Mouse (Mus musculus) hindbrain, embryonic 16.5 days (tissue): ENCODE data around the gene Tff2. TPM values are rescaled to one million over a fixed set of nuclear protein-coding genes. Genes with fewer than 3 reads are reported as not detected.

Source experiments
- ATAC-seq: fragments of 200-750 bp; cut with Nextera tagmentation; 2 replicates; pipeline ENCODE4 v1.8.0; 2017; ENCODE audit warnings: moderate TSS enrichment, moderate library complexity
- H3K27ac ChIP-seq: fragments of 300-500 bp; sonication (generic); 2 replicates; pipeline ENCODE4 v1.5.1; 2014; ENCODE audit warnings: low read depth, mild to moderate bottlenecking, control low read depth, low read length, moderate library complexity
- H3K27me3 ChIP-seq: fragments of 300-500 bp; sonication (generic); replicated peaks from 2 replicates; pipeline ENCODE4 v1.6.1; 2014; ENCODE audit warnings: low read length; ENCODE audit not compliant: control insufficient read depth, insufficient read depth
- H3K36me3 ChIP-seq: fragments of 300-500 bp; sonication (generic); 2 replicates; pipeline ENCODE4 v1.6.1; 2014; ENCODE audit warnings: mild to moderate bottlenecking, low read length, moderate library complexity, mixed read lengths; ENCODE audit not compliant: control insufficient read depth, insufficient read depth
- H3K4me1 ChIP-seq: fragments of 300-500 bp; sonication (generic); 2 replicates; pipeline ENCODE4 v1.6.1; 2014; ENCODE audit warnings: low read depth, low read length; ENCODE audit not compliant: control insufficient read depth, insufficient read depth
- H3K4me2 ChIP-seq: fragments of 300-500 bp; sonication (generic); 2 replicates; pipeline ENCODE4 v1.6.1; 2014; ENCODE audit warnings: mild to moderate bottlenecking, low read length, control low read depth, moderate library complexity
- H3K4me3 ChIP-seq: fragments of 300-500 bp; sonication (generic); 2 replicates; pipeline ENCODE4 v1.5.1; 2014; ENCODE audit warnings: mild to moderate bottlenecking, low read length, control low read depth, moderate library complexity
- H3K9ac ChIP-seq: fragments of 300-500 bp; sonication (generic); 2 replicates; pipeline ENCODE4 v1.6.1; 2014; ENCODE audit warnings: low read depth, mild to moderate bottlenecking, control low read depth, low read length, moderate library complexity
- H3K9me3 ChIP-seq: fragments of 300-500 bp; sonication (generic); 2 replicates; pipeline ENCODE4 v1.6.1; 2014; ENCODE audit warnings: mild to moderate bottlenecking, low read length, moderate library complexity; ENCODE audit not compliant: control insufficient read depth
- WGBS: fragments of 180-500 bp; shearing (Covaris S2); extraction: QIAGEN DNeasy Blood & Tissue Kit; methylation state at CpG from one replicate; pipeline ENCODE4 v1.1.7; 2014; 5-methylcytosine and 5-hydroxymethylcytosine counted together
- polyA plus RNA-seq: library from polyadenylated mRNA; unstranded; fragments of >200 nt; fragmentation: Nextera tagmentation; extraction: Ambion mirVana; gene quantifications from 2 replicates; pipeline ENCODE4 v1.2.1, GENCODE M21; 2015

The Tff2 gene
- polyA plus RNA-seq, 1 experiment from 2014 or later = not detected

- Histone ChIP-seq H3K4me1 (no peaks in the 10 kb centered on the region), H3K27me3 (no peaks in the 10 kb centered on the region), H3K36me3 (no peaks in the 10 kb centered on the region), H3K4me3 (no peak overlapping the region), H3K4me2 (no peak overlapping the region), H3K27ac (no peak overlapping the region), H3K9ac (no peak overlapping the region), H3K9me3 (no peaks in the 10 kb centered on the region)
- WGBS = 92% methylated on average over 4 of the region's 4 CpGs
- ATAC-seq = no peak
Observed at GRCm38 (mm10) chr17:31176321-31176720, 32.2 kb upstream of the Tff2 start.

GRCm38 (mm10) chr17:31169796-31170195 lies 25.7 kb upstream of the Tff2 start:
- no peaks in the 10 kb centered on the region for H3K27me3 ChIP-seq
- no peaks in the 10 kb centered on the region for H3K9me3 ChIP-seq
- no peak overlapping the region for H3K9ac ChIP-seq
- H3K4me1 ChIP-seq = no peaks in the 10 kb centered on the region
- no peak overlapping the region for H3K27ac ChIP-seq
- no peak overlapping the region for H3K4me2 ChIP-seq
- 91% methylated on average over 5 of the region's 5 CpGs for WGBS
- H3K36me3 ChIP-seq = no peaks in the 10 kb centered on the region
- no peak for ATAC-seq
- H3K4me3 ChIP-seq = no peak overlapping the region

GRCm38 (mm10) chr17:31165127-31165526 lies 21.0 kb upstream of the Tff2 start, which contains the start of gene Tff1:
TSS of gene Tff1 (minus strand) at chr17:31165277.
- Histone ChIP-seq H3K4me1 (no peaks in the 10 kb centered on the region), H3K27ac (no peak within 1 kb of the TSS), H3K9me3 (no peaks in the 10 kb centered on the region), H3K9ac (no peak within 1 kb of the TSS), H3K4me2 (no peak within 1 kb of the TSS), H3K36me3 (no peaks in the 10 kb centered on the region), H3K4me3 (no peak within 1 kb of the TSS), H3K27me3 (no peaks in the 10 kb centered on the region)
- 84% methylated on average over 6 of the region's 6 CpGs for WGBS
- no peak for ATAC-seq

- Histone ChIP-seq H3K4me1 (no peaks in the 10 kb centered on the region), H3K36me3 (no peaks in the 10 kb centered on the region), H3K4me2 (no peak overlapping the region), H3K9me3 (no peaks in the 10 kb centered on the region), H3K27me3 (no peaks in the 10 kb centered on the region), H3K9ac (no peak overlapping the region), H3K27ac (no peak overlapping the region), H3K4me3 (no peak overlapping the region)
- ATAC-seq = no peak
- WGBS = 89% methylated on average over 2 of the region's 2 CpGs
Observed at GRCm38 (mm10) chr17:31163821-31164220, 19.7 kb upstream of the Tff2 start.

GRCm38 (mm10) chr17:31162607-31163006 lies 18.5 kb upstream of the Tff2 start:
- no peak for ATAC-seq
- Histone ChIP-seq H3K9me3 (no peaks in the 10 kb centered on the region), H3K36me3 (no peaks in the 10 kb centered on the region), H3K4me3 (no peak overlapping the region), H3K4me1 (no peaks in the 10 kb centered on the region), H3K27me3 (no peaks in the 10 kb centered on the region), H3K27ac (no peak overlapping the region), H3K4me2 (no peak overlapping the region), H3K9ac (no peak overlapping the region)
- 86% methylated on average over 12 of the region's 12 CpGs for WGBS

GRCm38 (mm10) chr17:31160291-31160690 lies 16.2 kb upstream of the Tff2 start:
- H3K36me3 ChIP-seq = no peaks in the 10 kb centered on the region
- H3K27ac ChIP-seq = no peak overlapping the region
- no peak overlapping the region for H3K4me3 ChIP-seq
- H3K4me2 ChIP-seq = no peak overlapping the region
- no peaks in the 10 kb centered on the region for H3K4me1 ChIP-seq
- H3K9me3 ChIP-seq = no peaks in the 10 kb centered on the region
- H3K9ac ChIP-seq = no peak overlapping the region
- 65% methylated on average over 4 of the region's 4 CpGs for WGBS
- no peaks in the 10 kb centered on the region for H3K27me3 ChIP-seq
- ATAC-seq = no peak

GRCm38 (mm10) chr17:31157921-31158320 lies 13.8 kb upstream of the Tff2 start:
- 81% methylated on average over 6 of the region's 6 CpGs for WGBS
- no peaks in the 10 kb centered on the region for H3K36me3 ChIP-seq
- ATAC-seq = no peak
- no peak overlapping the region for H3K4me3 ChIP-seq
- no peak overlapping the region for H3K27ac ChIP-seq
- H3K4me2 ChIP-seq = no peak overlapping the region
- no peaks in the 10 kb centered on the region for H3K4me1 ChIP-seq
- H3K27me3 ChIP-seq = no peaks in the 10 kb centered on the region
- no peak overlapping the region for H3K9ac ChIP-seq
- no peaks in the 10 kb centered on the region for H3K9me3 ChIP-seq

- no peaks in the 10 kb centered on the region for H3K4me1 ChIP-seq
- H3K27ac ChIP-seq = no peak overlapping the region
- H3K9me3 ChIP-seq = no peaks in the 10 kb centered on the region; the same call in 1 of the 2 replicates
- ATAC-seq = no peak
- H3K36me3 ChIP-seq = no peaks in the 10 kb centered on the region
- no peak overlapping the region for H3K4me3 ChIP-seq
- H3K4me2 ChIP-seq = no peak overlapping the region
- no peak overlapping the region for H3K9ac ChIP-seq
- no peaks in the 10 kb centered on the region for H3K27me3 ChIP-seq
- 79% methylated on average over 8 of the region's 8 CpGs for WGBS
Observed at GRCm38 (mm10) chr17:31153785-31154184, 9.7 kb upstream of the Tff2 start.

- no peak for ATAC-seq
- WGBS = 86% methylated on average over 9 of the region's 9 CpGs
- Histone ChIP-seq H3K4me3 (no peak overlapping the region), H3K9ac (no peak overlapping the region), H3K9me3 (no peaks in the 10 kb centered on the region; the same call in 1 of the 2 replicates), H3K27me3 (no peaks in the 10 kb centered on the region), H3K36me3 (no peaks in the 10 kb centered on the region), H3K4me2 (no peak overlapping the region), H3K4me1 (no peaks in the 10 kb centered on the region), H3K27ac (no peak overlapping the region)
Observed at GRCm38 (mm10) chr17:31152966-31153499, 9.0 kb upstream of the Tff2 start.

- Histone ChIP-seq H3K27ac (no peak overlapping the region), H3K27me3 (no peaks in the 10 kb centered on the region), H3K9me3 (no peaks in the 10 kb centered on the region; the same call in 1 of the 2 replicates), H3K4me3 (no peak overlapping the region), H3K36me3 (no peaks in the 10 kb centered on the region), H3K4me2 (no peak overlapping the region), H3K4me1 (no peaks in the 10 kb centered on the region), H3K9ac (no peak overlapping the region)
- 34% methylated on average over 5 of the region's 5 CpGs for WGBS
- ATAC-seq = no peak
Observed at GRCm38 (mm10) chr17:31152512-31152911, 8.4 kb upstream of the Tff2 start.
